Mouse (Mus musculus): ENCODE data around the gene Pdcd1lg2. TPM values are rescaled to one million over a fixed set of nuclear protein-coding genes. Genes with fewer than 3 reads are reported as not detected.

Gene Pdcd1lg2
- total RNA-seq (2021) = not detected

- no peak for DNase-seq (ENCODE audit: low spot score)
- intact Hi-C loops (cut with DNase I) = no loop called here
Observed at GRCm38 (mm10) chr19:29410619-29411018, at the start of gene Pdcd1lg2. Gene Pdcd1lg2, plus strand, starts transcription at chr19:29410919.

- intact Hi-C loops (cut with DNase I) = loop anchor here (5.0 kb wide), 2 partner anchors 109 to 201 kb away; partner anchors contain the start of gene Jak2
- peak; percentile 87 for DNase-seq (ENCODE audit: low spot score)
Observed at GRCm38 (mm10) chr19:29361468-29362130, 49.1 kb upstream of the Pdcd1lg2 start.

DNA sequence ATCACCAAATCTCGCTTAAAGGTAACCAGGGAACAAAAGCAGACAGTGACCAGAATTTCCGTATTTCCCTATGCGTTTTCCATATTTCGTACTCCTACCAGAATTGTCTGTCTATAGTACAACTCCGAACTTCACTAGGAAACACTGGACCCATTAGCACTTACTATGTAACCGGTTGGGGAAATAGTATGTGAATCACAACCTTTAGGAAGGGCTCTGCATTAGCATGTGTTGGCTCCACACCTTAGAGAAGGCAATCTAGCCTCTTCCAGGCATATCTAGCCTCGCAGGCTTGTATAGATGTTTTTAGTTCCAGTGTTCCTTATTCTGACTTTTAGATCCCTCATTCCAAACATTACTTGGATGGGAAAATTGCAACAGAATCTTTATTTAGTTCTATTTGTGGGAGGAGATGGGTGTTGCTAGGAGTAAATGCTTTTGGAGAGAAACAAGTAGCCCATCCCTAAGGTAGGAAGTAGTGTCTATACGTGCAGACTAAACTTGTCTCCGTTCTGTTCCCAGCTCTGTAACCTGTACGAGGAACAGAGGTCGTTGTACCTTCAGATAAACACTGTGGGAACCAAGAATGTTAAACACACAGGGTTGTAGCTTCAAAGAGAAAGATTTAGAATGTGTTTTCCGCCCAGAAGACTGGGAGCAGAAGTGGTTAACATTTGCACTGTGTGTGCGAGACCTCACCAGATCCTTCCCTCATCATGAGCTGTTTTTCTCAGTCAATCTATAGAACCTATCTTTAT lies 48.4 kb upstream of the Pdcd1lg2 start:
- intact Hi-C loops (cut with DNase I) = loop anchor here (5.0 kb wide), 2 partner anchors 110 to 200 kb away; partner anchors contain the start of gene Jak2
- DNase-seq (ENCODE audit: low spot score) = no peak

- no peak for DNase-seq (ENCODE audit: low spot score)
- intact Hi-C loops (cut with DNase I) = loop anchor here (5.0 kb wide), 2 partner anchors 111 to 199 kb away; partner anchors contain the start of gene Jak2
Observed at GRCm38 (mm10) chr19:29363557-29363956, 47.2 kb upstream of the Pdcd1lg2 start.

GRCm38 (mm10) chr19:29364076-29364475 lies 46.6 kb upstream of the Pdcd1lg2 start:
- intact Hi-C loops (cut with DNase I) = loop anchor here (5.0 kb wide), 2 partner anchors 112 to 198 kb away; partner anchors contain the start of gene Jak2
- DNase-seq (ENCODE audit: low spot score) = no peak

DNA sequence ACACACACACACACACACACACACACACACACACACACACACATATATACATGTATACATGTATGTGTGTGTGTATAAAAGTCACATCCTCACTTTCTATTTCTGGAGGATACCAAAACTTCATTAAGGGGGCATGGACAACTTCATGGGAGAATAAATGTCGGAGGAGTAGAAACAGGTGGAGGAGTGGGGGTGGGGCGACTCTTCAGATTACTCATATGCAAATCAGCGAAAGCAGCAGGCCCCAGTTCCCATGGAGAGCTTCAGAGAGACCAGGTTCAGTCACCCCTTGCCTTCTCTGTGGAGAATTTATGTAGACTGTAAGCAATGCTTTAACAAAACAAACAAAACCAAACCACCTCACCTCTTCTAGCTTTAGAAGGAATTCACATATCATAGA lies 45.6 kb upstream of the Pdcd1lg2 start:
- intact Hi-C loops (cut with DNase I) = no loop called here
- no peak for DNase-seq (ENCODE audit: low spot score)

- no peak for DNase-seq (ENCODE audit: low spot score)
- intact Hi-C loops (cut with DNase I) = no loop called here
Observed at GRCm38 (mm10) chr19:29366226-29366968, 44.3 kb upstream of the Pdcd1lg2 start.

GRCm38 (mm10) chr19:29366969-29367622 lies 43.6 kb upstream of the Pdcd1lg2 start, which contains the start of the genes Plgrkt and Cd274:
Gene Plgrkt, minus strand, starts transcription at chr19:29367390.
Gene Cd274, plus strand, starts transcription at chr19:29367455.
- intact Hi-C loops (cut with DNase I) = no loop called here
- DNase-seq (ENCODE audit: low spot score) = peak; percentile 69

DNA sequence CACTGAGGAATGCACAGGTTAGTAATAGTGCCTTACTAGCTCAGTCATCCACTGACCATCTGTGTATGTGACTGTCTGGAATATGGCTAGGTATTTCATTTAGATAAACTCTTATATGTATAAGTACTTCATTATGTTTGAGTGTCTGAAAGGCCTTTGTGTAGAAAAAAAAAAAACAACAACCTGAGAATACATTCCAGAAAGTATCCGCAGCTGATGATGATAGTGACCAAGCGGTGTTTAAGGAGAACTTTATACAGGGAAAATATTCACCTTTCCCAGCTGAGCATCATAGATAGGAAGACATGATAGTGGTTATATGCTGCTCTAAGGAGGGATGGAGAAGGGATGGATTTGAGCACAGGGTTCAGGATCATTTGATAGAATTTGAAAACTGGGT lies 42.7 kb upstream of the Pdcd1lg2 start:
- no peak for DNase-seq (ENCODE audit: low spot score)
- intact Hi-C loops (cut with DNase I) = no loop called here

DNA sequence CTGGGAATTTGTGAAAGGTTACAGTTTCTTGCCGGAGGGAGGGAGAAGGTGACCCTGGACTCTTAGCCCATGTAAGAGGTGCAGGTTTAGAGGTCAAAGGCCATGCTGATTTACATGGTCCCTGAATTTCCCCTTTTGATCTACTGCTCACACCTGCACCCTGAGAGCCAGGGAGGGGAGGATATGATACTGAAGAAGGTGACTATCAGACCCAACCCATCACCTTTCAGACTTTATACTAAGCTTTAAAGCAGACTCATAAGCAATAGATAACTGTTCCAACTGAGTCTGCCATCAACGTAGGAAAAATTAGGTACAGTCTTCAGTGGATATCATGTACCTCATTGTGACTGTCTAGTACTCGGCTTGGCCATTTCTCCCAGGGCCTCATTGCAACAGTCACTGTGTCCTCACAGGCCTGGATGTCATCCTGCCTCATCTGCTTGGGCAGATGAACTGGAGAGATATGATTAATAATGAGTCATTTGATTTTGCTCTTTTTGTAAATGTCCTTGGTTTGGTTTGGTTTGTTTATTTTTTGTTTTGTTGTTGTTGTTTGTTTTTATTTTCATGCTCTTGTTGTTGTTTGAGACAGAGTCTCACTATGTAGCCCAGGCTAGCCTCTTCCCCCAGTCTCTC lies 41.9 kb upstream of the Pdcd1lg2 start:
- DNase-seq (ENCODE audit: low spot score) = no peak
- intact Hi-C loops (cut with DNase I) = no loop called here

GRCm38 (mm10) chr19:29370112-29370511 lies 40.6 kb upstream of the Pdcd1lg2 start:
- no peak for DNase-seq (ENCODE audit: low spot score)
- intact Hi-C loops (cut with DNase I) = no loop called here

DNA sequence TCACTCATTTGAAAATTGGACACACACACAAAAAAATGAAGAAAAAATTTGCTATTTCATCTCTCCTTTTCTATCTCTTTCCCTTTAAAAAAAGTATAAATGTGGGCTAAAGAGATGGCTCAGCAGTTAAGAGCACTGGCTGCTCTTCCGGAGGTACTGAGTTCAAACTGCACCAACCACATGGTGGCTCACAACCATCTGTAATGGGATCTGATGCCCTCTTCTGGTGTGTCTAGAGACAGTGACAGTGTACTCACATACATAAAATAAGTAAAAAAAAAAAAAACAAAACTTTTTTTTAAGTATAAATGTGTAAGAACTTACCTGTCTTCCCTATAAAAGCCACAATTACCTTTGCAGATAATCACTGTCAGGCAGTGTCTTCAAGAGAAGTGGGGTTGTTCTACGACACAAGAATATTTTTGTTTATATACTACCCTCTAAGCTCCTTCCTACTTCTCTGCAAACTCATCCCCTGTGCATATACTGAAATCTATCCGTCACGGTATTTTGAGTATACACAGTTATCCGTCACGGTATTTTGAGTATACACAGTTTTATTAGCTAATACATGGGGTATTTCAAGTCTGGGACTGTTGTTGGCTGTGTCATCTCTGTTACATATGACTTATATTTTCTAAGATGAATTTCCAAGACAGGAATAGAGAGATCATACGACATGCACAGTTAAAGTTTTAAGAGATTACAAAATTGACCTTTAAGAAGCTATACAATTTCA lies 40.0 kb upstream of the Pdcd1lg2 start:
- intact Hi-C loops (cut with DNase I) = no loop called here

DNA sequence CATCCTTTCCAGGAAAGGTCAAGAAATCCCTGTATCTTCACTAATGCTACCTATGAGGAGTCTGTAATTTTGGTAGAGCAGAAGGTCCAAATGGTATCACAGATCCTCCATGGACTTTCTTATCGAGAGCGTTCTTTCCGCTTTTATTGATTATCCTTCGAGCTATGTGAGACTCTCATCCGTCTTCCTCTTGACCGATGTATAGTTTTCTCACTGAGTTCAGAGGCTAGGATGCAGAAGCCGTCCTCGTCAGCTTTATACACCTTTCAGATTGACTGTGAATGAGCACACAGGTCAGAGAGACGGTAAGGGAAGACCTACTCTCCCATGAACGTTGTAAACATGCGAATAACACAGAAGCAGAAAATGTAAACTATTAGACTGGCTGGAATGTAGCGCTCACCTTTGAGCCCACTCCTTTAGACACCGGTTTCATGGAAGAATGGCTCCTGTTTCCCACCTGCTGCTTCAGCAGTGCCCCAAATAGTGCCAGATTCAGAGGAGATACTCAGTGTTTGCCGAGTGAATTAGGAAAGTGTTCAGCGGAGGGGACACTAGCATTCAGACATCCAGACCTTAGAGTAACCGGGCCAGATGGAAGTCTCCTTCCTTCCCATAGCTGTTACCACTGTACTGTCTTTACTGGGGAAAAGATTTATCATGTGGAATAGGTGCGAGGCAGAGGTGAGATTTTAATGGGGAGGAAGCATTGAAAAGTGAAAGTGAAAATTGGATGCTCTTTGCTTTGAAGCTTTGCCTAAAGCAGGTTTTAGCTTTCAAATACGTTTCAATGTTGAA lies 39.2 kb upstream of the Pdcd1lg2 start:
- intact Hi-C loops (cut with DNase I) = no loop called here

More for the DNA sequence above, 40.0 kb upstream of the Pdcd1lg2 start:
- no peak for DNase-seq (ENCODE audit: low spot score)

DNA sequence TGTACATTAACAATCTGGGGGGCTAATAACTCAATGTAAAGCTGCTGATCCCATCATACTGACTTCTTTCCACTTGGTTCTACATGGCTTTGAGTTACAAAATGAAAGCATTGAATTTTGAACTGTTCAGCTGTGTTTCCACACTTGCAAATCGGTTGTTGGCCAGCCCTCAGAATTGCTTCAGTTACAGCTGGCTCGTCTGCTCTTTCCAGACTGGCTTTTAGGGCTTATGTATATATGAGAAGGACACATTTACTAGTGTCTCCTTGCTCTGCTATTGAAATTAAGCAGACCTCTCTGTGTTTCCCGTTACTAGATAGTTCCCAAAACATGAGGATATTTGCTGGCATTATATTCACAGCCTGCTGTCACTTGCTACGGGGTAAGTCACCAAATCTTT lies 38.6 kb upstream of the Pdcd1lg2 start:
- intact Hi-C loops (cut with DNase I) = no loop called here
- no peak for DNase-seq (ENCODE audit: low spot score)

More for the DNA sequence above, 39.2 kb upstream of the Pdcd1lg2 start:
- DNase-seq (ENCODE audit: low spot score) = no peak

DNA sequence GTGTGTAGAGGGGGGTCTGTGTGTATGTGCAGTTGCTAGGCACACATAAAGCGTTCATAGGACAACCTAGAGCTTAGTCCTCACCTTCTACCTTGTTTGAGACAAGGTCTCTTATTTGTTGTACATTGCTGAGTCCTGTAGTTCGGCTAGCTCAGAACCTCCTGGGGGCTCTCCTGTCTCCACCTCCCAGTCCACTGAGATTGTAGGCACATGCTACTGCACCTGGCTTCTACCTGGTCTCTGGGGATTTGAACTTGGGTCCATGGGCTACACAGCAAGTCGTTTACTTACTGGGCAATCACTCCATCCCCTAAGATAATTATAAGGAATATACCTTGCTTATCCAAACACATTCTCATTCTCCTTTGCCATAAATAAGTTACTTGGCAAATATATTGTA lies 38.1 kb upstream of the Pdcd1lg2 start:
- DNase-seq (ENCODE audit: low spot score) = no peak
- intact Hi-C loops (cut with DNase I) = no loop called here

DNA sequence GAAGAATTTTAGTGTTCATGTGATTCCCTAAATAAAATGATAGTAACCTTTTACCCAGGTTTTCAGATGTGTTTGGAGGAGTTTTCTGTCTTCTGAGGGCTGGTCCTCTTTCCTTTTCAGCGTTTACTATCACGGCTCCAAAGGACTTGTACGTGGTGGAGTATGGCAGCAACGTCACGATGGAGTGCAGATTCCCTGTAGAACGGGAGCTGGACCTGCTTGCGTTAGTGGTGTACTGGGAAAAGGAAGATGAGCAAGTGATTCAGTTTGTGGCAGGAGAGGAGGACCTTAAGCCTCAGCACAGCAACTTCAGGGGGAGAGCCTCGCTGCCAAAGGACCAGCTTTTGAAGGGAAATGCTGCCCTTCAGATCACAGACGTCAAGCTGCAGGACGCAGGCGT lies 37.3 kb upstream of the Pdcd1lg2 start:
- no peak for DNase-seq (ENCODE audit: low spot score)
- intact Hi-C loops (cut with DNase I) = no loop called here

- intact Hi-C loops (cut with DNase I) = no loop called here
- DNase-seq (ENCODE audit: low spot score) = no peak
Observed at GRCm38 (mm10) chr19:29374947-29375346, 35.8 kb upstream of the Pdcd1lg2 start.

GRCm38 (mm10) chr19:29376382-29376781 lies 34.3 kb upstream of the Pdcd1lg2 start:
- no peak for DNase-seq (ENCODE audit: low spot score)
- intact Hi-C loops (cut with DNase I) = no loop called here

All from heart, postnatal 25 days (tissue).